Mouse (Mus musculus) cerebellum, adult (tissue): ENCODE results near the gene Ephb2.

ENCODE experiments used
- ATAC-seq: cut with Nextera tagmentation; 2 replicates; pipeline ENCODE4 v1.9.2; 2017; ENCODE audit warnings: mild to moderate bottlenecking, moderate library complexity, mixed read lengths; ENCODE audit not compliant: insufficient number of reproducible peaks, low FRiP score, low TSS enrichment

Ephb2 gene

GRCm38 (mm10) chr4:136772318-136772717, 63.5 kb downstream of the Ephb2 start:
- ATAC-seq: no peak

DNA sequence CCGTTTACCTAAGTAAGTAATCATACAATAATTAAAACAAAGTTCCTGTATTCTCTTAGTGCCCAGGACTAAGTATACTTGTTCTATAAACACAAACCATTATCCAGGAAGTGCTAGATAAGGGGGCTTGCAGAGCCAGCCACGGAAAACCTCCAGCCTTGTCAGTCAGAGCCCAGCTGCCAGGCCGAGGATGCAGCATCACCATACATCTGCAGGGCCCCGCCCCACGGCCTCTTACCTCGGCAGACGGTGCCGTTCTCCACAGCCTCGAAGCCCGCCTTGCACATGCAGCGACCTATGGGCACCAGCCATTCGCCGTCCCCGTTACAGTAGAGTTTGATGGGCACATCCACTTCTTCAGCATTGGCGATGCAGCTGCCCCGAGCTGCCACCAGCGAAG, 65.1 kb downstream of the Ephb2 start:
- no peak for ATAC-seq

- ATAC-seq: no peak
These were observed 67.3 kb downstream of the Ephb2 start for GRCm38 (mm10) chr4:136768499-136768898.

GRCm38 (mm10) chr4:136765080-136765479, 70.7 kb downstream of the Ephb2 start:
- no peak for ATAC-seq

DNA sequence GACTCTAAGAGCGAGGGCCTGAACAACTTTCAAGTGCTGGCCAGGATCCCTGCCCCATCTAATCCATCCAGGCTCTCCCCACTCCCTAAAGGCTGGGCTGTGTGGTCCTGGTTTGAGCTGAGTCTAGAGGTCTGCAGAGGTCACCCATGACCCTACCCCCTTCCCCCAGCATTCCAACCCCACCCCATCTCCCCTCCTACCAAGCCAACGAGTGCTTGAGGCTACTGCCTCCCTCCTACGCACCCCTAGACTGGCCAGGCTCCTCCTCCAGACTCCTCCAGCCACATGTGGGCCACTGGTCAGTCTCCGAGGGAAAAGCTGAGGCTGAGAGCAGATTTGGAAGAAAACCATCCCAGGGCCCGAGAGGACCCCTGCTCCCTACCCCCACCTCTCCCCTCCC, 72.4 kb downstream of the Ephb2 start:
- no peak for ATAC-seq

DNA sequence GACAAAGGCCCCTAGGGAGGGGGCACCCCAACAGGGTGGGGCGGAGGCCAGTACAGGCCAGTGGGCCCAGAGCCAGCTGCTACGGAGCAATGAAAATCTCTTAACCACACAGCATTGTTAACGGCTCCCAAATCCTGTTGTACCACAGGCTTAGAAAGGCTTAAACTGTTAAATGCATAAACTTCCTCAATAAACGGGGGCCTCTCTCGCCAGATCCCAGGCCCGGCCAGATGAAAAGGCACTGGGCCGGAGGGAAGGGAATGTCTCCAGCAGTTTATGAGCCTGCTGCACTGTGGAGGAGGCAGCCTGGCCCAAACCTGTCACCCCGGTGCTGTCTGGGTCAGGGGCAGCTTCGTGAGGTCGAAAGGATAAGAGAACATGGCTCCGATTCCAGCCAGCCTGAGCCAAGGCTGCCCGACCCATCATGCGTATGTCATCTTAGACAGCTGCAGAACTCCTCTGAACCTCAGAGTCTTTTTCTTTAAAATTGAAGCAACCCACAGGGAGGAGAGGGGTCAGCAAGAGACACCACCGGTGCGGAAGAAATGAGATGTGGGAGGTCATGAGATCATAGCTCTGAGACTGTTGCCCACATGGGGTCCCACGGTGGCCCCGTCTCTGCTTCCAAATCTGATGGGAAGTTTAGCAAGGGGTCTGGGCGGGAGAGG, 73.9 kb downstream of the Ephb2 start:
- ATAC-seq: no peak

- ATAC-seq: no peak
These were observed 74.9 kb downstream of the Ephb2 start for GRCm38 (mm10) chr4:136760882-136761281.

DNA sequence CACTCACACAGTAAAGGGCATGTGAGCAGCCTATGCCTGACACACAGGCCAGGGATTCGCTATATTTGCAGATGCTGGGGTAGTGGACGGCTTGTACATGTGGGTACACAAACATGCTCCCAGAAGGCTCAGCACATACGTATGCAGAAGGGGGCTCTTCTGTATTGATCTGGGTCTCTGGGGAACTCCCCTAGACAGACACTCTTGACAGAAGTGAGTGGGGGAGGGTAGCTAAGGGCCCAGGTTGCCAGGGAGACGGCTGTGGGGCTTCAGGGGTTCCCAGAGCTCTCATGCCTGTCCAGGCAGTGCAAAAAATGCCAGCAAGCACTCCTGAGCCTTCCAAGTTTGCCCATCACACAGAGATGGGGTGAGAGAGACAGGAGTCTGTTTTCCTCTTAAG, 78.7 kb downstream of the Ephb2 start:
- ATAC-seq: no peak

DNA sequence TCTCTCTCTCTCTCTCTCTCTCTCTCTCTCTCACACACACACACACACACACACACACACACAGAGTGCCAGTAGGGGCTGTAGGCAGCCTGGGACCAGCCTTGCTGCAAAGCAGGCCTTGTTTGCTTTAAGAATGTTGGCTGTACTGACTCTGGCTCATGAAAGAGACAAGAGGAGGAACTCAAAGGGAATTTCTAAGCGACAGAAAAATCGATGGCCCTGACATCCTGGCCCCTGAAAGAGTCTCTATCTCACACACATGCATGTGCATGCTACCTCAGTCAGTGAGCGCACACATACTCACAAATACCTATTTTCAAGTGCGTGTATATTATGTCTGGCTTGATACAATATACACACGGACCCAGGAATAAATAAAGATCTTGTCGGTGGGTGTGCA, 79.3 kb downstream of the Ephb2 start:
- ATAC-seq: no peak

DNA sequence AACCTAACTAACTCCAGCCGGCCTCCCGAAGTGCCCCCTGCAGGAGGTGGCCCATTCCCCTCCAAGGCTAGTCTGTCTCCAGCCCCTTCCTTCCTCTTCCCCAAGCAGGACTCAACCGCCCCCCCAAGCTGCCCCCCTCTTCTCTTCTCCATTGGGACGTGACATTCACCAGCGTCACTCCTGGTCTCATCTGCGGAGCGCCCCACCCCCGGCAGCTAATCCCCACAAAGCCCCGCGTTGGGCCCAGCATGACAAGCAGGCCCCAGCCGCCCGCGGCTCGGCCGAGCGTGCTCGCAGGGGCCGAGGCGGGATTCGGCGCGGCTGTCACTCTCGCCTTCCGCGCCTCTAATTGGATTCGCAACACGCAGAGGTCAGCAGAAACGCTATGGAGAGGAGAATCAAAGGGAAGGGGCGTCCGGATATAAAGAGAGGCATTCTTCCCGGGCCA, 80.4 kb downstream of the Ephb2 start:
- no peak for ATAC-seq

- ATAC-seq: no peak
These were observed 81.5 kb downstream of the Ephb2 start for GRCm38 (mm10) chr4:136754256-136754655.

- no peak for ATAC-seq
These were observed 84.3 kb downstream of the Ephb2 start for GRCm38 (mm10) chr4:136751355-136752020.

- ATAC-seq: no peak
These were observed 85.0 kb downstream of the Ephb2 start for GRCm38 (mm10) chr4:136750578-136751338.

GRCm38 (mm10) chr4:136749851-136750577, 85.8 kb downstream of the Ephb2 start:
- 0 out of 2 replicates have a peak, but pooled peaks have one; percentile 53 for ATAC-seq

- no peak for ATAC-seq
These were observed 86.4 kb downstream of the Ephb2 start for GRCm38 (mm10) chr4:136749431-136749830.

- ATAC-seq: no peak
These were observed 86.9 kb downstream of the Ephb2 start for GRCm38 (mm10) chr4:136748842-136749392.

DNA sequence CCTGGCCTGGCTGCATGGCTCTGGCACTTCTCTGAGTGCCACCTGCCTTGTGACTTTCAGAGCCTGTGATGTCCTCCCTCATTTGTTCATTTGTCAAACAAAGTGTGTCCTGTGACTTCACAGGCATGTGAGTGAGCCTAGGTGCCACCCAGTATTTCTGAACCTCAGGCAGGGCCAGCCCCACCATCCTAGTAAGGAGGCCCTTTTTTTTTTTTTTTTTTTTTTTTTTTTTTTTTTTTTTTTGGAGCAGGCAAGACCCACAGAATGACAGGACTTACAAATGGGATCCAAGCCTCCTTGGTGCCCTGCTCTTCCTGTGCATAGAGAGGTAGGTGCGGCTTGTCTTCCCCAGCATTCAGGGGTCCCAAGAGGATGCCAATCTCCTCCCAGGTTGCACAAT, 89.3 kb downstream of the Ephb2 start:
- no peak for ATAC-seq

DNA sequence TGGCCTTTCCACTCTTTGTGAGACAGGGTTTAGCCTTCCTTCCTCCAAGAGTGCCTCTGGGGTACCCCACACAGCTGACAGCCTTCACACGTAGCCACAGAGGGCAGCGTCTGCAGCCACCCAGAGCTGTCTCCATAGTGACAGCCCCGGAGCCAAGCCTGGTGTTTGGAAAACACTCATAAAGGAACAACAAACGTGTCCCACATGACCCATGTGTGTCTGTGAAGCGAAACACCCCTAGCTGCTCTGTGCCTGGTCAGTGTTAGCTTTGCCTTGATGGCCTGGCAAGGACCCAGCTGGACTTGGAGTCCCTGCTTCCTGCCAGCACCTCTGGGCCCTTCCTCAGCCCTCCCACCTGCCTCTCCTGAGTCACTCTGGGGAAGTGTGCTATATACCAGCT, 93.1 kb downstream of the Ephb2 start:
- no peak for ATAC-seq

- no peak for ATAC-seq
These were observed 93.9 kb downstream of the Ephb2 start for GRCm38 (mm10) chr4:136741840-136742239.

DNA sequence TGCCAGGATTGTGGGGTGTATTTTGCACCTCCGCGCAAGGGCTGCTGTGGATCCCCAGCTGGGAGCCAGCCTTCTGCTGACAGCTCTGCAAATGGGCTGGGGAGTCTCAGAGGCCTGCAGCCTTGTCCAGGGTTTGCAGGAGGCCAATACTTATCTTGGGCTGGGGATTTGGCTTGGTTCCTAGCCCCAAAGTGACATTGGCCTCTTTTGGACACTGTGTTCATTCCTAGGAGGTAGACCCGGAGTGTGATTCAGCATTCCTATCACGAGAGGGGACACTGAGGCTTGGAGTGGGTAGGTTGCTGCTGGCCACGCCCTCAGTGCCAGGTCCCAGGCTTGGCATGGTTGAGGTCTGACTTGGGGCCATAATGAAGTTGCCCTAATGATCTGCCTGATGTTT, 94.8 kb downstream of the Ephb2 start:
- no peak for ATAC-seq
